8 mouse cellular contexts compared by ENCODE assay signal in the genomic region with DNA sequence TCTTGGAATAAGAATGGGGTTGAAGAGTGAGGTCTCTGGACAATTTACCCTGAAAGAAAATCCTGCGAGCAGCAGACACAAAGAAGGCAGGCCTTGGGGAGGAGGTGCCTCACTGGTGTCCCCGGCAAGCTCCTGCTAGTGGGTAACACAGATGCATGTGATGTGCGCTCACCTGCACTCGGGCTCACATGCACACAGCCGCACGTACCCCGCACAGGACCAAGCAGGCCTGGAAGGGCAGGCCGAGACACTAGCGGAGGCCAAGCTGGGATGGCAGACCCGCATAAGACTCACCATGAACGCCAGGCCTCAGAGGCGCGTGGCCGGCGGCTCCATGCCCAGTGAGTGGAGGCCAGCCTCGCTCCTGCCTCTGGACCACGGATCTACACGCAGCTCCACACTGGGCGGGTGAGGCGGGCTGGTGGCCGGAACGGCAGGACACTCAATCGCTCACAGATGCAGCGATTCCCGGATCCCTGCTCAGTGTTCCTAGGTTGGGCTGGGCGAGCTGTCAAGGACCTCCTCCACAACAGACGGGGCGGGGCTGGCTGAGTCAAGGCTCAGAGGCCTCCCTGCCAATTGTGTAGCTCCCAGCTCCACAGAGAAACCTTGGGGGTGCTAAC. TPM values are rescaled to one million over a fixed set of nuclear protein-coding genes. Genes with fewer than 3 reads are reported as not detected.
DNase-seq lines count a peak whose midpoint lies in the region; ATAC-seq and TF ChIP-seq lines count a peak whose summit lies in the region.

No protein-coding gene starts in this region.

- H3K9ac ChIP-seq in embryonic facial prominence, embryonic 13.5 days = peak overlapping the region; percentile 90
- peak overlapping the region; percentile 52 for H3K9ac ChIP-seq in limb, embryonic 11.5 days (ENCODE audit: low read length)
- peak overlapping the region; percentile 94 for H3K9ac ChIP-seq in midbrain, embryonic 13.5 days (replicated peaks)

- no peak for TF ChIP-seq CTCF in kidney, adult 2 months (conservative IDR thresholded peaks at IDR 0.05; ENCODE audit: insufficient read depth, insufficient read length, low read depth, low read length)
- no peak for TF ChIP-seq CTCF in small intestine, adult 2 months (IDR thresholded peaks at IDR 0.05; ENCODE audit: extremely low read depth, insufficient read length, insufficient replicate concordance, low read depth, low read length)

- no peaks in the 10 kb centered on the region for H3K27me3 ChIP-seq in embryonic facial prominence, embryonic 13.5 days
- H3K27me3 ChIP-seq in kidney, adult 2 months (replicated peaks; ENCODE audit: control insufficient read depth, insufficient read depth, low read length) = no peaks in the 10 kb centered on the region
- no peaks in the 10 kb centered on the region for H3K27me3 ChIP-seq in limb, embryonic 11.5 days (ENCODE audit: control insufficient read depth, insufficient read depth, low read length)
- H3K27me3 ChIP-seq in midbrain, embryonic 13.5 days = no peaks in the 10 kb centered on the region
- H3K27me3 ChIP-seq in small intestine, adult 2 months (ENCODE audit: control insufficient read depth, insufficient read depth, low read length) = no peaks in the 10 kb centered on the region

- no peaks in the 10 kb centered on the region for H3K9me3 ChIP-seq in embryonic facial prominence, embryonic 13.5 days
- no peaks in the 10 kb centered on the region for H3K9me3 ChIP-seq in limb, embryonic 11.5 days (ENCODE audit: control insufficient read depth, low read length)
- H3K9me3 ChIP-seq in midbrain, embryonic 13.5 days = no peaks in the 10 kb centered on the region

- peak overlapping the region; percentile 87 for H3K4me3 ChIP-seq in embryonic facial prominence, embryonic 13.5 days
- peak overlapping the region; percentile 67 for H3K4me3 ChIP-seq in kidney, adult 2 months (ENCODE audit: insufficient read depth, low read depth, low read length)
- peak overlapping the region; percentile 54 for H3K4me3 ChIP-seq in limb, embryonic 11.5 days (ENCODE audit: low read depth, low read length)
- H3K4me3 ChIP-seq in midbrain, embryonic 13.5 days (replicated peaks) = peak overlapping the region; percentile 79
- peak overlapping the region; percentile 87 for H3K4me3 ChIP-seq in small intestine, adult 2 months (ENCODE audit: low read depth, low read length)

- H3K4me1 ChIP-seq in embryonic facial prominence, embryonic 13.5 days = peaks cover 17% of the 10 kb centered on the region
- peaks cover 27% of the 10 kb centered on the region for H3K4me1 ChIP-seq in kidney, adult 2 months (ENCODE audit: control insufficient read depth, insufficient read depth, low read length)
- H3K4me1 ChIP-seq in limb, embryonic 11.5 days (ENCODE audit: control insufficient read depth, insufficient read depth, low read length) = peaks cover 8% of the 10 kb centered on the region
- H3K4me1 ChIP-seq in midbrain, embryonic 13.5 days (replicated peaks) = peaks cover 40% of the 10 kb centered on the region
- peaks cover 6% of the 10 kb centered on the region; the same call in 1 of the 2 replicates for H3K4me1 ChIP-seq in small intestine, adult 2 months (ENCODE audit: control insufficient read depth, insufficient read depth, insufficient read length, low read length)

- H3K27ac ChIP-seq in embryonic facial prominence, embryonic 13.5 days = peak overlapping the region; percentile 82
- peak overlapping the region; percentile 18 for H3K27ac ChIP-seq in kidney, adult 2 months (ENCODE audit: insufficient read depth, low read depth, low read length)
- 0 out of 2 replicates have a peak overlapping the region, but pooled peaks have one; percentile 6 for H3K27ac ChIP-seq in limb, embryonic 11.5 days (replicated peaks; ENCODE audit: low read depth, low read length)
- peak overlapping the region; percentile 85 for H3K27ac ChIP-seq in midbrain, embryonic 13.5 days
- no peak overlapping the region for H3K27ac ChIP-seq in small intestine, adult 2 months (ENCODE audit: insufficient read depth, low read depth, low read length)

- peak; percentile 92 for ATAC-seq in embryonic facial prominence, embryonic 13.5 days (ENCODE audit: insufficient number of reproducible peaks, insufficient read depth, low FRiP score, low TSS enrichment, low read depth)
- peak; percentile 91 for ATAC-seq in limb, embryonic 11.5 days (ENCODE audit: insufficient number of reproducible peaks, low FRiP score, low TSS enrichment, low read depth)
- ATAC-seq in midbrain, embryonic 13.5 days = peak; percentile 98
- no peak for ATAC-seq in inflammation-experienced regulatory T-cells, adult 6 months

- peak; percentile 89 to 94 for DNase-seq in adrenal gland, postnatal 4 days (ENCODE audit: low spot score in 2 of 2)
- peak; percentile 97 to 98 for DNase-seq in heart, adult 18-20 months
- peak; percentile 97 for DNase-seq in kidney, adult 2 months
- peak; percentile 94 for DNase-seq in limb, embryonic 11.5 days (ENCODE audit: low spot score)

- no peak for TF ChIP-seq POLR2A in kidney, adult 2 months (IDR thresholded peaks at IDR 0.05; ENCODE audit: low read depth, low read length)
- no peak for TF ChIP-seq POLR2A in small intestine, adult 2 months (IDR thresholded peaks at IDR 0.05; ENCODE audit: low read depth, low read length)

- H3K36me3 ChIP-seq in embryonic facial prominence, embryonic 13.5 days = peaks cover 8% of the 10 kb centered on the region
- H3K36me3 ChIP-seq in kidney, adult 2 months (ENCODE audit: control insufficient read depth, insufficient read depth, low read length) = no peaks in the 10 kb centered on the region
- no peaks in the 10 kb centered on the region for H3K36me3 ChIP-seq in limb, embryonic 11.5 days (ENCODE audit: control insufficient read depth, insufficient read depth, low read length)
- H3K36me3 ChIP-seq in midbrain, embryonic 13.5 days = peaks cover 8% of the 10 kb centered on the region; the same call in 1 of the 2 replicates
- 0 out of 2 replicates have a peak, but pooled peaks cover 4% of the 10 kb centered on the region for H3K36me3 ChIP-seq in small intestine, adult 2 months (ENCODE audit: control insufficient read depth, insufficient read depth, low read length)

- peak overlapping the region; percentile 87 for H3K4me2 ChIP-seq in embryonic facial prominence, embryonic 13.5 days
- H3K4me2 ChIP-seq in limb, embryonic 11.5 days (ENCODE audit: low read depth, severe bottlenecking) = peak overlapping the region; percentile 69
- H3K4me2 ChIP-seq in midbrain, embryonic 13.5 days (replicated peaks) = peak overlapping the region; percentile 85

- WGBS in embryonic facial prominence, embryonic 13.5 days = under 1% methylated on average over 28 of the region's 28 CpGs
- whole genome bisulfite sequencing in kidney, adult 2 months = under 1% methylated on average over 28 of the region's 28 CpGs
- 0% methylated on average over 28 of the region's 28 CpGs for WGBS in limb, embryonic 11.5 days
- under 1% methylated on average over 28 of the region's 28 CpGs for WGBS in midbrain, embryonic 13.5 days
- WGBS in small intestine, adult 2 months = under 1% methylated on average over 28 of the region's 28 CpGs

RNA-seq across cellular contexts. Expression of a gene that starts 45.9 kb away (rescaled TPM):
- total RNA-seq in adrenal gland, postnatal 4 days (2021) = under 1 TPM; 0.20 to 0.42 TPM
- polyA plus RNA-seq in embryonic facial prominence, embryonic 13.5 days (2015; fragmentation: Nextera tagmentation; extraction: Ambion mirVana) = 0.40 and 0.49 TPM in 2 replicates
- total RNA-seq in heart, adult 18-20 months (2021) = under 1 TPM; 0.13 to 0.42 TPM
- 0.26 and 0.28 TPM in 2 replicates for polyA plus RNA-seq in kidney, adult 2 months (2012; rRNA removed)
- polyA plus RNA-seq in limb, embryonic 11.5 days (2014; fragmentation: Nextera tagmentation; extraction: Ambion mirVana) = 0.60 and 0.62 TPM in 2 replicates
- 4.5 and 5.2 TPM in 2 replicates for polyA plus RNA-seq in midbrain, embryonic 13.5 days (2015; fragmentation: Nextera tagmentation; extraction: Ambion mirVana)
- polyA plus RNA-seq in small intestine, adult 2 months (2012; rRNA removed) = 0.03 TPM in 1 of 2 replicates, not detected in the other
- polyA plus RNA-seq in inflammation-experienced regulatory T-cells, adult 6 months (2017; shearing (Covaris generic)) = under 1 TPM in 1 of 3 experiments, not detected in 2; 0.10 TPM

RNA-seq across cellular contexts. Expression of a gene that starts 46.2 kb away (rescaled TPM):
- 10 to 100 TPM; 30.1 to 32.2 TPM for total RNA-seq in adrenal gland, postnatal 4 days (2021)
- 2.1 TPM in 2 replicates for polyA plus RNA-seq in embryonic facial prominence, embryonic 13.5 days (2015; fragmentation: Nextera tagmentation; extraction: Ambion mirVana)
- 10 to 100 TPM; 15.8 to 16.2 TPM for total RNA-seq in heart, adult 18-20 months (2021)
- polyA plus RNA-seq in kidney, adult 2 months (2012; rRNA removed) = 17.0 and 18.7 TPM in 2 replicates
- polyA plus RNA-seq in limb, embryonic 11.5 days (2014; fragmentation: Nextera tagmentation; extraction: Ambion mirVana) = 2.8 and 3.2 TPM in 2 replicates
- polyA plus RNA-seq in midbrain, embryonic 13.5 days (2015; fragmentation: Nextera tagmentation; extraction: Ambion mirVana) = 2.9 and 3.0 TPM in 2 replicates
- polyA plus RNA-seq in small intestine, adult 2 months (2012; rRNA removed) = 7.0 and 8.6 TPM in 2 replicates
- polyA plus RNA-seq in inflammation-experienced regulatory T-cells, adult 6 months (2017; shearing (Covaris generic)) = 1 to 10 TPM; 2.8 to 3.6 (median 3.5) TPM
